Mouse (Mus musculus): ENCODE data around the gene Armc2.

Gene Armc2

DNA sequence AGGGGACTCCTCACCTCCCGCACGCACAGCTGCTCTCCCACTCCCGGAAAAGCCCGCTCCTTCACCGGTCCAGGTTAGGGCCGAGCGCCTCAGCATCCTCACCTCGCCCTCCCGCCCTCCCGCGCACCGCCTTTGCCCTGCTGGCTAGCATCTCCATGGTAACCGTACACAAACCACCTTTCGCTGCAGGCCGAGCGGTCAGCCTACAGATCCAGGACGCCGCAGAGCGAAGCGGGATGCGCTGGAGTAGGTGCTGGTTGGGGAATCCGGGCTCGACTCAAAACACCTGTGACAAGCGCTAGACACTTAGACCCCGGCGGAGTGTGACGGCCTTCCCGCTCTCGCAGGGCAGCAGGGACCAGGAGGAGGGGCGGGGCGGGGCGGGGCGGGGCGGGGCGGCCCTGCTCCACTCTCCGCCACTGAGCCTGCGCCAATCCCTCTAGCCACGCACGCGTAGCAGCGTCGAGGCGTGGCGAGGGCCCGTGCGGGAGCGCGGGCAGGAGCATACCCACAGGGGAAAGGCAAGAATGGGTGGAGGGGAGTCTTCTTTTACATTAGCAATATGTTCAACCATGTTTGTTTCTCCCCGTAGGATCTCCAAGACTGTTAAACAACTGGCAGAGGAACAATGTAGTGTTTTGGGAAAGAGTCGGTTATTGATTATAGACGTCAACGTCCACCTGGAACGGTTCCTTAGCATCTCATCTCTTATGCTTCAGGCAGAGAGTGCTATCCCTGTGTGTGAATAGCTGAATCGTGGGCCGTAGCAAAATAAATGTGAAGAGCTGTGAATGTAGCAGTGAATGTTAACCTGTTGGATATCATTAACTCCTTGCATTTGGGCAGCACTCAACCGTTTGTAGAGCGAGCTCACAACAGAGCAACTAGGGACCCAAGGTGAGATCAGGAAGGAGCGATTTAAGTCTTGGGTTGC is at the start of gene Armc2:
Armc2 (minus strand) TSS at position 427 of the 934 bp plus-strand sequence.
- CTCF ChIA-PET, result no interaction called here

DNA sequence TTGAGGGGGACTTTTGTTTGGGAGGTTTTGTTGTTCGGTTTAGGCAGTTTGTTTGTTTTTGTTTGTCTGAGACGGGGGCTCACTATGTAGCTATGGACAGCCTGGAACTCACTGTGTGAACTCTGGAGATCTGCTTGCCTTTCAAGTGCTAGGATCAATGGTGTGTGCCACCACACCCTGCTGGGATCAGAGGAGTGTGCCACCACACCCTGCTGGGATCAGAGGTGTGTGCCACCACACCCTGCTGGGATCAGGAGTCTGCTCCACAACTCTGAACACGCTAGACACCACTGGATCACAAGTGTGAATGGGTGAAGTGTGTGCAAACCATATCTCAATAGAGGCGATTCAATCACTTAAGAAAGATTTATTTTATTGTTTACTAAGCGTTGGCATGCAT is 46.2 kb upstream of the Armc2 start:
- CTCF ChIA-PET, result no interaction called here

DNA sequence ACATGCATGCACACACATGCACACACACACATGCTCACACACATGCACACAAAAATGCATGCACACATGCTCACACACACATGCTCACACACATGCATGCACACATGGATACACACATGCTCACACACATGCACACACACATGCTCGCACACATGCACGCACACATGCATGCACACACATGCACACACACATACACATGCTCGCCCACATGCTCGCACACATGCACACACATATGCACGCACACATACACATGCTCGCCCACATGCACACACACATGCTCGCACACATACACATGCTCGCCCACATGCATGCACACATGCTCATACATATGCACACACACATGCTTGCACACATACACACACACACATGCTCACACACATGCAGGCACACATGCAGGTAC is 41.3 kb upstream of the Armc2 start:
- CTCF ChIA-PET, result no interaction called here

DNA sequence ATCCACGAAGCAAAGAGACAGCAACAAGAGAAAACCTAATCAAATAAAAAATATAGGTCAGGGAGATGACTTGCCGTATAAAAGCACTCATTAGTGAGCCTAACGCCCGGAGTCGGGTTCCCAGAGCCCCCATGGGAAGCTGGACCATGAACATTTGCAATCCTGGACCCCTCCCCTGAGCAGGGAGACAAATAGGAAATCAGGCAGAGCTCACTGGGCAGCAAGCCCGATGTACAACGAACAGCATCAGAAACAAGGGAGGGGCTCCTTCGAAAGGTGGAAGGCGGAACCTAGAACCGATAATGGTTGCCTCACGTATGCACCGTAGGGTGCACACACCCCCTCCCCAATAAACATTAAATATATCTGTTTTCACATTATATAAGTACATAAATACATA is 39.5 kb upstream of the Armc2 start:
- CTCF ChIA-PET, result no interaction called here

DNA sequence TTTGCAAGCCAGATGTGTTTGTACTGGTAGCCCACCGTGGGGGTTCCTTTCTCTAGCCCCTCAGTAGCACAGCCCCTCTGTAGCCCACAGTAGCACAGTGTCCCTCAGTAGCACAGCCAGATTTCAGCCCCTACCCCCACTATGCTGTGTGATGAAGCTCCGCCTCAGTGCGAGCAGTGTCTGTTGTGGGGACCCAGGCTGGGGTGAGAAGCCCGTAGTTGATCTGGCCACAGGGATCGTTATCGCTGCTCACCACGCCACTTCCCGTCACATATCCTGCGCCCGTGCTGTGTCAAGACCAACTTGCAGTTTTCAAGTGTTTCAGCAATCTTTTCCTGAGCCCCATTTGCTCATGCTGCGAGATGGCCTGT is 39.0 kb upstream of the Armc2 start:
- CTCF ChIA-PET, result no interaction called here

DNA sequence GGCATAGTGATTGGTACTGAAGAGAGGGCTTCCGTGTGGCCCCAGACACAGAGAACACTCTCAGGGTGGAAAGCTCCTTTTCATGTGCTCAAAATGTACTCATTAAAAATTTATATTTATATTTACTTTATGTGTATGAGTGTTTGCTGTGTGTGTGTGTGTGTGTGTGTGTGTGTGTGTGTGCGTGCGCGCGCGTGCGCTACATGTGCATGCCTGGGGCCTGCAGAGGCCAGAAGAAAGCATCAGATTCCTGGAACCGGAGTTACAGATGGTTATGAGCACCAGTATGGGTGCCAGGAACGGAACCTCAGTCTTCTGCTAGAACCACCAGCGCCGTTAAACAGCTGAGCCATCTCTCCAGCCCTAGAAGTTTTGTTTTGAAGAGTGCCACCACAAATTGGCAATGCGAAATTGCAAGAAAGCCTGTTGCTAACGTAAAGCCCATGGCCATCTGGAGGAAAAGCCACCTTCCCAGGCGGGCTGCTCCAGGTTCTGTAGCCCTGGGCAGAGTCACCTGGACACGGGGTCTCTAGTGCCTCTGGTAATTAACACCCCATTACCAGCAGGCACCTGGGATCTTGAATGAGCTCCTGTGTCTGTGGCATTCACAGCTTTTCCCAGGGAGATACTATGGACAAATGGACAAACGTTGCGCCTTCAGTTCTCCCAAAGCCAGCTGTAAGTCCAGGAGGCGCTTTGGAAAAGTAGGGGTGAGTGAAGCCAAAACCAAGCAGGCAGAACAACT is 38.4 kb upstream of the Armc2 start:
- CTCF ChIA-PET, result no interaction called here

DNA sequence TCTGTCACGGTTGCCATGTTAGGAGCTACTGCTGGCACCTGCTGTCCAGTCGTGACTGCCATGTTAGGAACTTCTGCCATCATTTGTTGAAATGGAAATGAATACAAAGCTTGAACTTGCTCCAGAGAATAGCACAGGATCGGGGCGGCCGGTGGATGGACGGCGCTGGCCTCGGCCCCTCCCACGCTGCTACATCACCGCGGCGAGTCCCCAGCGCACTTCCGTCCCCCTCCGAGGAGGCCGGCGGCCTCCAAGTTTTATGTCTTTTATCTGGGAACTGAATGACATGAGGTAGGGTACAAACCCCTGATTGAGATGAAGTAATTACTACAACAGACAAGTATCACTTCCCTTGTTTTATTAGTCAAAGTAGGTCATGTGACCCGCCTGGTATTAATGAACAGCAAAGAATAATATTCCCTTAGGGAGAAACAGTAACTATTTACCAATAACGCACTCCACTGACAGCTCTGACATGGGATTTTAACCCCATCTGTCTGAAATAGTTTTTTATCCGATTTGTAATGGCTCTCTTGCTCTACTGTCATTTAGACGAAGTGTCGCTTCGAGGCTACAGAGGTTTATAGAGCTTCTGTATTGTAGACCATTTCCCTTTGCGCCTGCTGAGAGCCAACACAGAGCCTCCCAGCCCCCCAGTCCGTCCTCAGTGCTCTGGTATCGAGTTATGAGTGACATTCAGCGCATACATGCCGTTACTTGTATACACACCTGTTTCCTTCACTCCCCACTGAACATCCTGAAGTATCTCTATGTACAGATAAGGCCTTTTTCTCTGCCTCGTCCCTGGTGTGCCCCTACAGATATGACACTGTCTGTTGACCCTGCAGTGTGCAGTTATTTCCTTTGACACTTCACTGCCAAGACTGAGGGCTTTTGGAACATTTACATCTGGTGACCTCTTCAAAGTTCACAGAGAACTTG is 37.3 kb upstream of the Armc2 start:
- CTCF ChIA-PET, result no interaction called here

DNA sequence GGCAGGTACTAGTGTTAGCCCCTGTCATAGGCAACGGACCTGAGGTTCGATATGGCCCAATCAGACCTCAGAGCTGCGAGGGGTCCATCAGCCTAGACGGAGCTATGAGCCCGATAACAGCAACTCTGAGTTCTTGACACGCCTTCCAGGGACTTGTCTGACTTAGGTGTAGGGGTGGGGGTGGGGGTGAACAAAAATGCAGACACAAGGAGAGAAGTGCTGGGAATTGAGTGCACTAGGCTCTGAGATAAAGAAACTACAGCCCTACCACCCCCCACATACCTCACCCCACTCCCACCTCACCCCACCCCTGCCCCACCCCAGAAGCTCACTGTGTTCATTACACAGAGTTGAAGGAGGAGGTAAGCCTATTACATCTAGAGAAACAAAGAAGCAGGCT is 32.8 kb upstream of the Armc2 start:
- CTCF ChIA-PET, result no interaction called here

DNA sequence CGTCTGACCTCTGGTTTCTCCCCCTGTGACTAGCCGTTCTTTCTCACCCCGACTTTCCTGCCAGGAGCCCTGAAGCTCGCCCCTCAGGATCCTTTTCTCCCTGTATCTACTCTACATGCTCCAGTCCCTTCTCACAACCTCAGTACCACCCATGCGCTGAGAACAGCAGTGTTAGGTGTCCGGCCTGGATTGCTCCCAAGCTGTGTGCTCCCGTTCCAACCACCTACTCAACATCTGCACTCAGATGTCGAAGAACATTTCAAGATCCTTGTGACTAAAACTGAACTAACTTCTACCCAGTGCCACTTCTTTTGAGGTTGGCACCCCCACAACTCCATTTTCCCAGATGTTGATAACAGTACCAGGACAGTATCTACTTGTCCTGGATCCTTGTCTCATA is 30.4 kb upstream of the Armc2 start:
- CTCF ChIA-PET, result no interaction called here

DNA sequence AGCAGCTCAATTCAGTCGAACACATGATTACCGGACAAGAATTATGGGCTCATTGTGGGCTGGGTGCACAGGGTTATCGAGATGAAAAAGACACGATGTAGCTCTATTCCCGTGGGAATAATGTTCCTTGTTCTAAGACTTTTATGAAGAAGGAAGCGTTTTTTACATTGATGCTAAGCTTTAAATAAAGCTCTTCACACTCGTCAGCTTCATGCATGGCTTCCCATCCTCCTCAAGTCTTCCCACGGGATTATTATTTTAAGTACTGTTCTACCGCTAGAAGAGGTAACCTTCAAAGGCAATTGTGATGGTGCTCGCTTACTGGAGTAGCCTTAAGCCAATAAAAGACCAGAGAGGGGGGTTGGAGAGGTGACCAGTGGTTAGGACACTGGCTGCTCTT is 26.3 kb upstream of the Armc2 start:
- CTCF ChIA-PET, result no interaction called here

DNA sequence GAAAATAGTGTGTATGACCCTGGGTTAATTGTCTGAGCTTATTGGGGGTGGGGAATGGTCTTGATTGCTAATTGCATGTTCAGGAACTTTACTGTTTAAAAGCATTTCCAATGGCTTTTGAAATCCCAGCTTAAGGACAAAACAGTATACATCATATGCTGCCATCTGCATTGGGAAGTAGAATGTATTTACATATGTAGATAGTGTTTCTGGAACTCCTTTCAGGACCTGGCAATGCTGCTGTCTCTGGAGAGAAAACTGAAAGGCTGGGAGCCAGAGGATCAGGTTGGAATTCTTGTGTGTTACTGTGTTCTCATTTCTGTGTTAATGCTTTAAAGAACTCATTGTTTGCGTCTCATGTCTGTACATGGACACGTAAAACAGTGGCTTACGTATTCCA is 25.1 kb upstream of the Armc2 start:
- CTCF ChIA-PET, result no interaction called here

DNA sequence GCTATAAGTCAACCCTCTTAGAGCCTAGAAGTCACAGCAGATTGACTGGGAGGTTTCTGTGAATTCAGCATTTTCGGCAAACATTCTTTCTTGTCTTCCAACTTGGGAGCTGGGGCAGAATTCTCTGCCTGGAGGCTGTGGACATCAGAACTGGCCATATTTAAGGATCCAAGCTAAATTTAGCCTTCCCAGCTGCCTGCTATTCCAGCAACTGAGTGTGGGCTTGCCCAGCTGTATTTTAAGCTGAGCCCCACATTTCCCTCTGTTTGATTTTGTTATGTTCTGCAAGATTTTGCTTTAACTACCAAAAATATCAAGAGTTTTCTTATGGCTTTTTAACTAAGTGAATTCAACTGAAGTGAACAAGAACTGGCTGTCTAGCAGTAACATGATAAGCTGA is 24.6 kb upstream of the Armc2 start:
- CTCF ChIA-PET, result no interaction called here

DNA sequence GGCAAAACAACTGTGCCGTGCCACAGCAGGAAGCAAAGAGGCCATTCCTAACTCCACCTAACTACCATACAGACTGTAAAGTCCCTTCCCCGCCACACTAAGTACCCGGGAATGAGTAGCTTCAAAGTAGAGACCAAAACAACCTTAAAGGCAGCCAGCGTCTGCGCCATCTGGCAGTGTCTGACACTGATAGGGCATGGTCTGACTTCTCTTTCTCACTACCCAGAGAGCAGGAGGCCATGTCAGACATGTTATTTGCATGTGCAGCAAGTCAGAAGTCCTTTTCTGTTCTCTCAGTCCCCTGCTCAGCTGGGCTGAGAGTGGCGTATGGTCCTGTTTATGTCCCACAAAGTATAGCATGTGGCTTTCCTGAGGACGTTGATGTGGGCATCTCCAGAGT is 23.8 kb upstream of the Armc2 start:
- CTCF ChIA-PET, result no interaction called here

DNA sequence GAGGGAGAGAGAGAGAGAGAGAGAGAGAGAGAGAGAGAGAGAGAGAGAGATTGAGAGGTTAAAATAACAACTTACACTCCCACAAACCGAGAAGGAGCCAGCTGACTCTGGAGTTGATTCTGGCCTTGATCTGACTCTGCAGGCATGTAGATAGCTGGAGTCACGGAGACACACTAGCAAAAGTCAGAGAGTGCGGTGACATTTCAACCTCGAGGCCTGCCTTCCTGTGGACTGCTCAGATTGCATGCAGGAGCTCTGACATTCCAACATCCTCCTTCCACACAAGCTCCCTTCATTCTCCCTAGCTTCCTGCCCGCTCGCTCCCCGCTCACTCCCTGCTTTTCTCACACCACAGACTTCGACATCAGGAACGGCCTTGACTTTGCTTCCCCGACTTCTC is 20.3 kb upstream of the Armc2 start:
- CTCF ChIA-PET, result interaction anchor here (0.7 kb wide), 1 partner anchor 208 kb away, joined by 9 read pairs; no protein-coding TSS in a partner anchor

DNA sequence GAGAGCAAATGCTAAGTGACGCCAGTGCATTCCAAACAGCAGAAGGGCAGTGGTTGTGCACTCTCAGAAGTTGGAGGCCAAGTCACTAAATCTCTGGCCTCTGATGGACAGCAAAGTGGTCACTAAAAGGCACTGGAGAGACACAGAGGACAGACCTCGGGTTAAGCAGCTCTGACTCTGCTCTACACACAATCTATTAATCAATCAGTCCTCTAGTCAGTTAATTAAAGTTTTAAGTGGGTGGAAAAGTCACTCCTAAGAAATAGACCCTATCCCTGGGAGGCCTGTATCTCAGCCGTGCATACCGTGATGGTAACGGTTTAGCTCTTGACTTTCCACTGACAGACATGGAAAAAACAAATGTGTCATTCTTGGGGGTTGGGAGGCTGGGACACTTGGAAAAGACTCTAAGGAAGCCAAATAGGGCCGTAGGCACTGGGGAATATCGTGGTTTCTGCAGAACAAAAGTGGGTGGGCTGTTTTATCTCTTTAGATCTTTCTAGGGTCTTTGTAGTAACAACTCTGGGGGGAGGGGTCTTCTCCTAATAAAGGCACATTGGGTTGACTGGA is 19.1 kb upstream of the Armc2 start:
- CTCF ChIA-PET, result no interaction called here

DNA sequence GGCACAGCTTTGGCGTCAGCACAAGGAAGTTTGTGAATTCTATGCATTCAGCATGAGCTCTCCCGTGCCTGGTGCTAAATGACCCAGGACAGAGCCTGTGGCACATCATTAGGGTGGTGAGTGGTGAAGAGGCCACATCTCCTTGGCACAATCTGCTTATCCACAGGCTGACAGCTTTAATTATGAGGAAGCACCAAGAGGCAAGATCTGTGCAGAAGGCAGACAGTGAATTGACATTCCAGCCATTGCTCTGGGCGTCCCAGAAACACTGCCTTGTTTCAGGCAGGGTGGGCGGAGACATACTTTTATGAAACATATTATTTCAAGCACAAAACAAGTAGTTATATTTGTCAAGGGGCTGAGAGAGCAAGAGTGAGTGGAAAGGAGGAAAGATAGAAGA is 18.6 kb upstream of the Armc2 start:
- CTCF ChIA-PET, result interaction anchor here (0.5 kb wide), 1 partner anchor 251 kb away, joined by 3 read pairs; no protein-coding TSS in a partner anchor

DNA sequence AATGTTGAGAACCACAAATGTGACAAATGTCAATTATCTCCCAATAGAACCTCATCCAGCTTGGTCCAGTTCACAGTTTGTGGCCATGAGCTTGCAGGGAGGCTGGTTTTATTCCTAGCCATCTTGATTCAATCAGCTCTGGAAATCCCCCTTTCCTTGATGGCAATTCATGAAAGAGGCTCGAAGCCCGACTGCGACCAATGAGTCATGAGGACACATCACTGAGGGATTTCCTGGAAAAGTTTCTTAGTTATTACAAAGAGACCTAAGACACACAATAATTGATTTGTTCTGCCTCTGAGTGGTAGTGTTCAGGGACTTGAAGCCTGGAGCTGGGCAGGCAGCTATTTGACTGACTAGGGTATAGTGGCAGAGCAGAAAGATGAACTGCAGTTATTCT is 15.3 kb upstream of the Armc2 start:
- CTCF ChIA-PET, result no interaction called here

DNA sequence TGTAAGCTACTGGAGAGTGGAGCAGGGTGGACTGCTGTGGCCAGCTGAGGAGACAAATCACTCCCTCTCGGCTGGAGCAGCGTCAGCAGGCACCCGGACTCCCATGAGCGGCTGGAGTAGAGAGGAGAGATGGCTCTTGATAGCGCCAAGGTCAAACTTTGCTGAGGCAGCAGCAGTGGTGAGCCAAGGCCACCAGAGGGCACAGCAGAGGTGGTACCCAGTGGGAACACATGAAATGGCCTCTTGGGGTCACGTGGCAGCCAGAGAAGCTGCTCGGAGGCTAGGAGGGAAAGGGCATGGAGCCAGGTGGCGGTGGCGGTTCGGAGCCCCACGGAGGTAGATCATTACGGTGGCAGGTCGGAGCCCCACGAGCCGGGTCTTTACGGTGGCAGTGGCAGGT is 12.8 kb upstream of the Armc2 start:
- CTCF ChIA-PET, result interaction anchor here (0.5 to 1.9 kb wide), 2 partner anchors 81 to 261 kb away, joined by 6 to 7 read pairs; no protein-coding TSS in a partner anchor

DNA sequence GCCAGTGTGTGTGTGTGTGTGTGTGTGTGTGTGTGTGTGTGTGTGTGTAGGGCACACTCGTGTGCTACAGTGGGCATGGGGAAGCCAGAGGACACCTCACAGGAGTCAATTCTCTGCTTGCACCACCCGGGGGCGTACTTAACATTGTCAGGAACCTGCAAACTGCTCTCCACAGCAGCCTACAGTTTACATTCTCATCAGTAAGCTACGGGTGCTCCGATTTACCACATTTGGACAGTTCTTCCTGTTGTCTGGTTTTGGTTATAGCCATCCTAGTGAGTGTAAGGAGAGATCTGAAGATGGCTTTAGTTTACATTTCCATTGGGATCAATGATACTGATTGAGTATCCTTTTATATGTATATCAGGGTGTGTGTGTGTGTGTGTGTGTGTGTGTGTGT is 11.3 kb upstream of the Armc2 start:
- CTCF ChIA-PET, result no interaction called here

DNA sequence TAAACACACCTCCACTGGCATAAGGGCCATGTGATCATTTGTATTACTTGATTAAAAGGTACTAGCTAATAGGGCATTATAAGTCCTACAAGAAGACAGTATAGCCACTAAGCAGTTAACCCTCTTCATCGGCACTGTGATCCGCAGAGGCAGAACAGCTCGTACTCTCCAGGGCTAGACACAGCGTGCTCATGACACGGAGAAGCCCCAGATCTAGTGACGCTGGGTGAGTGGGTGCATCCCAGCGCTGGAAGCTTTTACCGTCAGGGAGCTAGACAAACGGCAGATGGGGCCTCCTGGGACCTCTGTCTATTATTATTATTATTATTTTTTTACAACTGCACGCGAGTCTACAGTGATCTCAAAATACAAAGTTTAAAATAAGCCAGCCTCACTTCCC is 9.1 kb upstream of the Armc2 start:
- CTCF ChIA-PET, result interaction anchor here (0.5 kb wide), 2 partner anchors 67 to 301 kb away, joined by 3 to 4 read pairs; no protein-coding TSS in a partner anchor

DNA sequence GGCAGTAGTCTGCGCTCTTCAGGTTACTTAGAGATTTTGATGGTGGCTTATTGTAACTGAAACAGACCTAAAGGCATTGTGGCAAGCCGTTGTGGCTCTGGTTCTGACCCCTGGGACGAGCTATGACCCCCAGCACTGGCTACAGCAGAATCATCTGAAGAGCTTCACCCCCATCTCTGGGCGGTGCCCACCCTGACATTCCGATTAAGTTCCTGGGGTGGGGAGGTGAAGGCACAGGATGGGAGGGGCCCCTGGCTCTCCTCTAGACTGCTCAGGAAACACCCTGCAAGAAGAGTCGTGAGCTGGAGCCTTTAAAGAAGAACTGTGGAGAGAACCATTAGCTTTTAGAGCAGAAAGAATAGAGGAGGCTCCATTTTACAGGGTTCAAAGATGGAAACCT is 6.2 kb upstream of the Armc2 start:
- CTCF ChIA-PET, result no interaction called here

DNA sequence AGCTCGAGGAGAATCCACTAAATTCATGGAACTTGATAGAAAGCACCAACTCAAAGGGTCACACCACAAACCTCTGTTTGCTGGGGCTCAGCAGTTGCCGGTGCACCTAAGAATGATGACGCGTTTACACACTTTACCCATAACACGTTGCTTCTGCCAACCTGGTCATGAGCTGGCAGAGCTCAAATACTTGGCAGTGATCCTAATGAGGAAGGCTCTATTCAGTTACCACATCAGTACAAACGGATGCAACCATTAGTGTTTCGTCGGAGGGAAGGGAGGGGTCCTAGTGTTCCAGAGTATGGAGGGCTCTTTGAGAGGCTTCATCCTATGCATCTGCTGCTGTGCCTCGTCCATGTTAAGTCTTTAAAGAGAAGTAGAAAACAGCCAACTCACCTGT is 3.3 kb upstream of the Armc2 start:
- CTCF ChIA-PET, result no interaction called here
